In genomic region chr2:31036811-31037210, GRCm38 (mm10) we compare ENCODE assay signal across 9 mouse cellular contexts.
"Had no signal": no experiment of that assay in that cellular context is flagged by ENCODE, and none has a peak within 500 bp of the region (broad histone marks: within the 10 kb centered on the region; RNA-seq: fewer than 3 reads in every experiment).

No protein-coding gene starts in this region.

- ATAC-seq: liver, embryonic 12.5 days; midbrain, embryonic 16.5 days had no signal

- DNase-seq: kidney, adult 18-20 months; kidney, postnatal 10 days; lung, embryonic 14.5 days; lung, postnatal 14 days; right cerebral cortex, postnatal 14 days; thymus, adult 2 months; thymus, postnatal 25 days had no signal
